Mouse (Mus musculus) stomach, postnatal 0 days (tissue): Measurements from ENCODE around the gene 1110004F10Rik. TPM values are rescaled to one million over a fixed set of nuclear protein-coding genes. Genes with fewer than 3 reads are reported as not detected.

Experiments
- ATAC-seq: fragments of 200-750 bp; cut with Nextera tagmentation; 2 replicates; pipeline ENCODE4 v1.8.0; 2017; ENCODE audit not compliant: low FRiP score, low TSS enrichment
- DNase-seq: peaks from one replicate; pipeline ENCODE4 v3.0.0-alpha.2; 2016; ENCODE audit warnings: low spot score
- H3K27ac ChIP-seq: fragments of 300-500 bp; sonication (generic); replicated peaks from 2 replicates; pipeline ENCODE4 v1.5.1; 2014; ENCODE audit warnings: mild to moderate bottlenecking, control low read depth
- H3K27me3 ChIP-seq: fragments of 300-500 bp; sonication (generic); 2 replicates; pipeline ENCODE4 v1.6.1; 2014; ENCODE audit warnings: low read length; ENCODE audit not compliant: control insufficient read depth, insufficient read depth
- H3K36me3 ChIP-seq: fragments of 300-500 bp; sonication (generic); 2 replicates; pipeline ENCODE4 v1.6.1; 2014; ENCODE audit warnings: low read length, mixed read lengths; ENCODE audit not compliant: control insufficient read depth, insufficient read depth
- H3K4me1 ChIP-seq: fragments of 300-500 bp; sonication (generic); replicated peaks from 2 replicates; pipeline ENCODE4 v1.6.1; 2014; ENCODE audit warnings: antibody characterized with exemption; ENCODE audit not compliant: control insufficient read depth, insufficient read depth
- H3K4me2 ChIP-seq: fragments of 300-500 bp; sonication (generic); replicated peaks from 2 replicates; pipeline ENCODE4 v1.6.1; 2014; ENCODE audit warnings: low read depth, mild to moderate bottlenecking, control low read depth, moderate library complexity
- H3K4me3 ChIP-seq: fragments of 300-500 bp; sonication (generic); 2 replicates; pipeline ENCODE4 v1.5.1; 2014; ENCODE audit warnings: low read depth, low read length, control low read depth
- H3K9ac ChIP-seq: fragments of 300-500 bp; sonication (generic); 2 replicates; pipeline ENCODE4 v1.6.1; 2014; ENCODE audit warnings: mild to moderate bottlenecking, low read length, control low read depth, mixed read lengths
- H3K9me3 ChIP-seq: fragments of 300-500 bp; sonication (generic); 2 replicates; pipeline ENCODE4 v1.6.1; 2016; ENCODE audit warnings: low read length; ENCODE audit not compliant: control insufficient read depth
- CTCF ChIP-seq: IDR thresholded peaks from 2 replicates; pipeline ENCODE4 v1.5.1; 2016; ENCODE audit warnings: antibody characterized with exemption, low read depth, mild to moderate bottlenecking, moderate library complexity
- EP300 ChIP-seq: optimal IDR thresholded peaks from 2 replicates; pipeline ENCODE3; 2016; ENCODE audit warnings: antibody characterized with exemption
- WGBS: fragments of 180-500 bp; shearing (Covaris S2); extraction: QIAGEN DNeasy Blood & Tissue Kit; methylation state at CpG from one replicate; pipeline ENCODE4 v1.1.7; 2014; 5-methylcytosine and 5-hydroxymethylcytosine counted together
- polyA plus RNA-seq: library from polyadenylated mRNA; unstranded; fragments of >200 nt; fragmentation: Nextera tagmentation; extraction: Ambion mirVana; gene quantifications from 2 replicates; pipeline ENCODE4 v1.2.1, GENCODE M21; 2015

1110004F10Rik gene
- polyA plus RNA-seq, 1 experiment from 2014 or later: 159 TPM

DNA sequence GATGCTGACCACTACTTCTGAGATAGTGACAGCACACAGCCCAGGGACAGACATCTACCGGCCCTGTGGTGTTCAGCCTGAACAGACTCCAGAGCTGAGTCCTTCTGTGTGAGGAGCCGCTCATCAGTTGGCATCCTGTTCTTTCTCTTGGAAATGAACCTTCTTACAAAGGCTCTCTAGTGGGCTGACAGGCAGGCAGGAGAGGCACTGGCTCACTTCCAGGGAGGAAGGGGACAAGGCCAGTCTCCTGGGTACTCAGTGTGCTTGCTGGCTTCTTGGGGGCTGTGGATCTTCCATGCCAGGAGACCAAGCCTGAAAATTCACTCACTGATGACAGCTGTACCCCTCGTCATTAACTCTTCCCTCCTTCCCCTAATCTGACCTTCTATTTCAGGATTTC lies 98.5 kb downstream of the 1110004F10Rik start:
- 79% methylated on average over 3 of the region's 3 CpGs for WGBS
- H3K36me3 ChIP-seq: no peaks in the 10 kb centered on the region
- no peak overlapping the region for H3K4me3 ChIP-seq
- no peak for DNase-seq
- no peaks in the 10 kb centered on the region for H3K4me1 ChIP-seq
- H3K27me3 ChIP-seq: no peaks in the 10 kb centered on the region
- no peaks in the 10 kb centered on the region for H3K9me3 ChIP-seq
- no peak overlapping the region for H3K27ac ChIP-seq
- H3K9ac ChIP-seq: no peak overlapping the region
- no peak for ATAC-seq
- TF ChIP-seq CTCF: no peak
- no peak for TF ChIP-seq EP300
- no peak overlapping the region for H3K4me2 ChIP-seq

DNA sequence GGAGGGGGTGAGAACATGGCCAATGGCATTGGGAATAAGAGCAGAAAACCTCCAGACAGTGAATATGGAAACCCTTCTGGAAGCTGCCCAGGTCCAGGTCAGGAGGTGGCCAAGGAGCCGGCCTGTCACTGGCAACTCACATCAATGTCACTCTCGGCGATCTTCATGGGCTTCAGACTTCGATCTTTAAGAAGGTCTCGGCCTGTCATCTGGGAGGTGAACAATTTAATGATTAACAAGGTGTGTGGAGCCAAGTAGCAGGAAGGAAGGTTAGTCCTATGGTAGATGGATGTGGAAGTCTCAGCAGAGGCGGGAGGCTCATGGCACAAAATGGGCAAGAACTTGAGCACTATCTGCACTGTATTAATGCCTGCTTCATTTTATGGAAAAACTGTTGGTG lies 105.8 kb downstream of the 1110004F10Rik start:
- no peak for TF ChIP-seq EP300
- TF ChIP-seq CTCF: no peak
- Histone ChIP-seq H3K9me3 (no peaks in the 10 kb centered on the region), H3K9ac (no peak overlapping the region), H3K4me1 (no peaks in the 10 kb centered on the region), H3K4me3 (no peak overlapping the region), H3K27me3 (no peaks in the 10 kb centered on the region), H3K27ac (no peak overlapping the region), H3K36me3 (no peaks in the 10 kb centered on the region), H3K4me2 (no peak overlapping the region)
- 83% methylated on average over 6 of the region's 6 CpGs for WGBS
- DNase-seq (no peak), ATAC-seq (no peak)

DNA sequence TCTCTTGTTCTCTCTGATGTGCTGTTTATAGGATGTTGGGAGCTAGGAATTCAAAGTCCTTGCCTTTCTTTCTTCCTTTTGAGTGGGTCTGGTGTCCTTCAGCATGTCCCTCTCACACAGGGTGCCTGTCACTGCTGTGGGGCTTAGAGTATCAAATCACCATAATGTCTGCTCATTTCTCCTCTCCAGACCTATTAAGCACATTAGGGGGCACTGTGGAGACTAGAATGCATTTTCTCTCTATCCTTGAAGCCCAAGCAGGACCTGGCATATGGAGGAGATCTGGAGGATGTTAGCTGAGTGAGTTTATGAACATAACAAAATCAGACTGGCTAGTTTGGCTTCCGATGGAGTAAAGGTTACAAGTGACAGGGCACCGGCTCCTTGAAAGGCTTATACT lies 107.9 kb downstream of the 1110004F10Rik start:
- Histone ChIP-seq H3K4me2 (no peak overlapping the region), H3K27me3 (no peaks in the 10 kb centered on the region), H3K9ac (no peak overlapping the region), H3K4me3 (no peak overlapping the region), H3K4me1 (no peaks in the 10 kb centered on the region), H3K36me3 (no peaks in the 10 kb centered on the region), H3K9me3 (no peaks in the 10 kb centered on the region), H3K27ac (no peak overlapping the region)
- TF ChIP-seq CTCF (no peak), EP300 (no peak)
- whole genome bisulfite sequencing: 81% methylated on average over 2 of the region's 2 CpGs
- ATAC-seq: no peak
- DNase-seq: no peak

DNA sequence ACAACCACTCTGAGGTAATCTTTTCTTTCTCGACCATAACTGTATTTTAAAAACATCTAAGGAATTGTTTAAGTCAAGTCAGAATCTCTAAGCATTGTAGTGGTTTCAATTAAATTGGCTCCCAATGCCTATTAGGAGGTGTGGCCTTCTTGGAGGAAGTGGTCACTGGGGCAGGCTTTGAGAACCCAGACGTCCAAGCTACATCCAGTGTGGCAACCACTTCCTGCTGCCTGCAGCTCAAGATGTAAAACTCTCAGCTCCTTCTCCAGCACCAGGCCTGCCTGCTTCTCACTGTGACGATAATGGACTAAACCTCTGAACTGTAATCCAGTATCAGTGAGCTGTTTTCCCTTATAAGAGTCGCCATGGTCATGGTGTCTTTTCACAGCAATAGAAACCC lies 110.4 kb downstream of the 1110004F10Rik start:
- no peak for DNase-seq
- H3K27ac ChIP-seq: no peak overlapping the region
- H3K36me3 ChIP-seq: no peaks in the 10 kb centered on the region
- no peak overlapping the region for H3K4me2 ChIP-seq
- WGBS: 73% methylated on average over 4 of the region's 4 CpGs
- H3K9ac ChIP-seq: no peak overlapping the region
- no peak overlapping the region for H3K4me3 ChIP-seq
- H3K9me3 ChIP-seq: no peaks in the 10 kb centered on the region
- TF ChIP-seq EP300 (no peak), CTCF (no peak)
- no peak for ATAC-seq
- H3K4me1 ChIP-seq: no peaks in the 10 kb centered on the region
- no peaks in the 10 kb centered on the region for H3K27me3 ChIP-seq

DNA sequence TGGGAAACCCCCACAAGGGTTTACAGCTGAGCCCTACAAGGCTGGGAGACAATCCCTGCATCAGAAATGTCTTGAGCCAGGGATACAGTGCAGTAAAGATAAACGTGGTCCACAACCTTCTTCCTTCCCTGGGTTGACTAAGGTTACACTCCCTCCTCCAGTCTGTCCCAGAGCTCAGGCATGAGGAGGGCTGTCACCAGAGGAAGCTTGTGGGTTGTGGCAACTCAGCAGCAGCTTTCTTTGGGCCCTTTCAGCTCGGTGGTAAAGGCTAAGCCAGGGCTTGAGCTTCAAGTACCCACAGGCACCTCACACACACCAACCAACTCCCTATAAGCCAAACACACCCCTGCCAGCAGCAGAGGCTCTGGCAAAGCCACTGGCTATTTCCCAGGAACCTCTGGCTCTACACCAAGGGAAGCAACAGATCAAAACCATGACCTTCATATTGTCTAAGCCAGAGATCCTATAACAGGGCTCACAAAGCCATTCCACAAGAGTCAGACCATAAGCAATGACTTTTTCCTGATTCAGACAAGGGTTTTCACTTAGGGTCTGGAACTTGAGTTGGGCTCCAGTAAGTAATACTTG lies 114.7 kb downstream of the 1110004F10Rik start:
- Histone ChIP-seq H3K9ac (no peak overlapping the region), H3K36me3 (no peaks in the 10 kb centered on the region), H3K4me2 (no peak overlapping the region), H3K4me1 (no peaks in the 10 kb centered on the region), H3K4me3 (no peak overlapping the region), H3K27ac (no peak overlapping the region), H3K9me3 (no peaks in the 10 kb centered on the region), H3K27me3 (no peaks in the 10 kb centered on the region)
- ATAC-seq (no peak), DNase-seq (no peak)
- 52% methylated on average over 2 of the region's 2 CpGs for WGBS
- TF ChIP-seq CTCF: no peak
- no peak for TF ChIP-seq EP300

Other genes starting within 250 kb of the 1110004F10Rik start
- 28.7 and 32.2 TPM in 2 replicates for gene Sox6, start 601 bp upstream of the 1110004F10Rik start, polyA plus RNA-seq
- gene Gm4353, start 45.2 kb downstream of the 1110004F10Rik start, polyA plus RNA-seq: 0.18 and 0.33 TPM in 2 replicates